Mouse (Mus musculus) lung, embryonic 14.5 days (tissue): Measurements from ENCODE around the gene Zbtb5. TPM values are rescaled to one million over a fixed set of nuclear protein-coding genes. Genes with fewer than 3 reads are reported as not detected.
A peak's percentile ranks its signal among the peaks of the same experiment; 100 is the strongest.

ENCODE experiments used
- ATAC-seq: fragments of 200-750 bp; cut with Nextera tagmentation; 2 replicates; pipeline ENCODE4 v1.8.0; 2017; ENCODE audit warnings: mild to moderate bottlenecking, moderate TSS enrichment, moderate library complexity; ENCODE audit not compliant: insufficient read depth
- DNase-seq: peaks from one replicate; pipeline ENCODE4 v3.0.0-alpha.2; 2015
- H3K27ac ChIP-seq: fragments of 300-500 bp; sonication (generic); 2 replicates; pipeline ENCODE4 v1.5.1; 2014; ENCODE audit warnings: low read depth, mild to moderate bottlenecking, moderate library complexity
- H3K27me3 ChIP-seq: fragments of 300-500 bp; sonication (generic); 2 replicates; pipeline ENCODE4 v1.6.1; 2014; ENCODE audit warnings: low read length, control low read depth; ENCODE audit not compliant: insufficient read depth
- H3K36me3 ChIP-seq: fragments of 300-500 bp; sonication (generic); 2 replicates; pipeline ENCODE4 v1.6.1; 2014; ENCODE audit warnings: control low read depth; ENCODE audit not compliant: insufficient read depth
- H3K4me1 ChIP-seq: fragments of 300-500 bp; sonication (generic); 2 replicates; pipeline ENCODE4 v1.6.1; 2014; ENCODE audit warnings: antibody characterized with exemption, control low read depth; ENCODE audit not compliant: insufficient read depth
- H3K4me2 ChIP-seq: fragments of 300-500 bp; sonication (generic); 2 replicates; pipeline ENCODE4 v1.6.1; 2014; ENCODE audit warnings: mild to moderate bottlenecking
- H3K4me3 ChIP-seq: fragments of 300-500 bp; sonication (generic); 2 replicates; pipeline ENCODE4 v1.5.1; 2014; ENCODE audit warnings: low read depth, low read length
- H3K9ac ChIP-seq: fragments of 300-500 bp; sonication (generic); 2 replicates; pipeline ENCODE4 v1.6.1; 2014
- H3K9me3 ChIP-seq: fragments of 300-500 bp; sonication (generic); 2 replicates; pipeline ENCODE4 v1.6.1; 2016; ENCODE audit warnings: low read depth, low read length, control low read depth
- CTCF ChIP-seq: IDR thresholded peaks from 2 replicates; pipeline ENCODE4 v1.5.1; 2016; ENCODE audit warnings: antibody characterized with exemption, low read depth
- WGBS: fragments of 180-500 bp; shearing (Covaris S2); extraction: QIAGEN DNeasy Blood & Tissue Kit; methylation state at CpG from one replicate; pipeline ENCODE4 v1.1.7; 2014; 5-methylcytosine and 5-hydroxymethylcytosine counted together
- polyA plus RNA-seq: library from polyadenylated mRNA; unstranded; fragments of >200 nt; fragmentation: Nextera tagmentation; extraction: Ambion mirVana; gene quantifications from 2 replicates; pipeline ENCODE4 v1.2.1, GENCODE M21; 2014

Zbtb5 gene
- polyA plus RNA-seq, 1 experiment from 2014 or later = 23.7 TPM

DNA sequence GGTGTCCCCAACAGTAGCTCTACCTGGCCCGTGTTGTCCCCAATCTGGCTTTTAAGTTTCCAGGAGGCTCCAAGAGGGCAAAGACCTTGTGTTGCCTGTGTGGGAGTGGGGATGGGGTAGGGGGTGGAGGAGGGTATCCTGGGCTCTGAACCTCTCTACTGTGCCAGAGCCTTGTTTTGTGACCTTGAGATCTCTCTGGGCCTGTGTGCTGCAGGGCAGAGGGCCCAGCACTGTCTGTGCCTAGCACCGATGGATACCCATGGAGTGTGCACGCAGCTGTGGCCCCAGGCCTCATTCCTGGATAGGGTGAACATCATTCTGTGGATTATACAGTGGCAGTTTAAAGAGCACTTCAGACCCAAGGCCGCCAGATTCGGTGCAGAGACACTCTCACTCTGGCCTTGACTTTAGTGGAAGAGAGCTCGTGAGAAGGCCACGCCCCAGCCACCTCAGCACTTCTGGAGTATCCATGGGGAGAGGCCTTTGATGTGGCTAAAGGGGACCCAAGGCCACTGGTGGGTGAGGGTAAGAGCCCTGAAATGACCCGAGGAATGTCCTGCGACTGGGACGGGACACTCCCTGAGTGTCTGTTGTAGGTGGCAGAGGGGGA lies 29.0 kb downstream of the Zbtb5 start:
- Histone ChIP-seq H3K9ac (no peak overlapping the region), H3K27ac (no peak overlapping the region), H3K4me1 (no peaks in the 10 kb centered on the region), H3K4me2 (peak overlapping the region; percentile 94; the same call in 1 of the 2 replicates), H3K27me3 (no peaks in the 10 kb centered on the region), H3K9me3 (no peaks in the 10 kb centered on the region), H3K36me3 (peaks cover 21% of the 10 kb centered on the region; the same call in 1 of the 2 replicates), H3K4me3 (no peak overlapping the region)
- DNase-seq = no peak
- no peak for TF ChIP-seq CTCF
- WGBS = 57% methylated on average over 10 of the region's 10 CpGs
- ATAC-seq = no peak

DNA sequence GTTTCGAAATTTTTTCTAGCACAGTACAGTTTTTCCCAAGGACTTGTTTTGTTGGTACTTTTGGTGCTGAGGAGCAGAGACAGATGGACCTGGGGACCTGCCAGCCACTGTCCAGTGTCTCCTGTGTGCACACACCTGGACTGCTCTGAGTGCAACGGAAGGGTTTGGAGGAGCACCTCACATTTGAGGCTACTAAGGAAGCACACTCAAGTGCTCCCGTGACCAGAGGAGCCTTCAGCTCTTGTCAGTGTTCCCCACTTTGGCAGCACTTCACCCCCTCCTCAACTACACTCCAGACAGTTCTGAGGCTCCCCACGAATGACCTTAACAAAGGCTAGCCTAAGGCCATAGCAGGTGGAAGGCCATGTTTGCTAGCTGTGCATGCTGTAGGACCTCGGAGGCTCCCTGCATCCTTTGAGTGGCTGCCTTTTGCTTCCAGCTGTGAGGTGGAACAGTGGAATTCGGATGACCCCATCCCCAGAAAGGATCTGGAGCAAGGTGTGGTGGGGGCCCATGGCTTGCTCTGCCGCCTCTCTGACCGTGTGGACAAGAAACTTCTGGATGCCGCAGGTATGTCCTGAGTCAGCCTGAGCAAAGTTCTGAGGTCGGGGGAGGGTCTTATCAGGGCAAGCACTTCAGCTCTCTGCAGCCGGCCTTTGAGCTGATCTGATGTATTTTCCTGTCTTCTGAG lies 29.6 kb downstream of the Zbtb5 start:
- no peak for TF ChIP-seq CTCF
- Histone ChIP-seq H3K4me2 (peak overlapping the region; percentile 94), H3K9me3 (no peaks in the 10 kb centered on the region), H3K4me1 (no peaks in the 10 kb centered on the region), H3K27ac (no peak overlapping the region), H3K27me3 (no peaks in the 10 kb centered on the region), H3K9ac (peak overlapping the region; percentile 26), H3K4me3 (peak overlapping the region; percentile 57; the same call in 1 of the 2 replicates), H3K36me3 (peaks cover 19% of the 10 kb centered on the region; the same call in 1 of the 2 replicates)
- WGBS = 56% methylated on average over 11 of the region's 11 CpGs
- no peak for DNase-seq
- no peak for ATAC-seq

DNA sequence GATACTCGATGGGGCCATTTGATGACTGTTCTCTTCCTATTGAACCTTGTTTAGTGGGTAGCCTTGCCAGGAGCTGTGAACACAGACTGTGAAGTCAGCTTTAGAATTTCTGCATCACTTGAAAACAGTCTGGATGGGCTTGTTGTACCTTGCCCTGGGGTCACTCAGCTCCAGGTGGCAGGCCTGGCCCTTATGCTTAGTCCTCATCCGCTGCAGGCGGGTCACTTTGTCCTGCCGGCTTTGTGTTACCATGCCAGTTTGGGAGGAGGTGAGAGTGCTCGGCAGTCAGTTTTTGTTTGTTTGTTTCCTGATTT lies 30.3 kb downstream of the Zbtb5 start:
- H3K27ac ChIP-seq = peak overlapping the region; percentile 84
- H3K4me2 ChIP-seq = peak overlapping the region; percentile 94
- peak overlapping the region; percentile 57 for H3K4me3 ChIP-seq
- H3K9ac ChIP-seq = peak overlapping the region; percentile 89
- no peaks in the 10 kb centered on the region for H3K4me1 ChIP-seq
- no peaks in the 10 kb centered on the region for H3K9me3 ChIP-seq
- peaks cover 14% of the 10 kb centered on the region; the same call in 1 of the 2 replicates for H3K36me3 ChIP-seq
- DNase-seq (no peak), ATAC-seq (no peak)
- WGBS = 26% methylated on average over 5 of the region's 5 CpGs
- no peak for TF ChIP-seq CTCF
- H3K27me3 ChIP-seq = no peaks in the 10 kb centered on the region

DNA sequence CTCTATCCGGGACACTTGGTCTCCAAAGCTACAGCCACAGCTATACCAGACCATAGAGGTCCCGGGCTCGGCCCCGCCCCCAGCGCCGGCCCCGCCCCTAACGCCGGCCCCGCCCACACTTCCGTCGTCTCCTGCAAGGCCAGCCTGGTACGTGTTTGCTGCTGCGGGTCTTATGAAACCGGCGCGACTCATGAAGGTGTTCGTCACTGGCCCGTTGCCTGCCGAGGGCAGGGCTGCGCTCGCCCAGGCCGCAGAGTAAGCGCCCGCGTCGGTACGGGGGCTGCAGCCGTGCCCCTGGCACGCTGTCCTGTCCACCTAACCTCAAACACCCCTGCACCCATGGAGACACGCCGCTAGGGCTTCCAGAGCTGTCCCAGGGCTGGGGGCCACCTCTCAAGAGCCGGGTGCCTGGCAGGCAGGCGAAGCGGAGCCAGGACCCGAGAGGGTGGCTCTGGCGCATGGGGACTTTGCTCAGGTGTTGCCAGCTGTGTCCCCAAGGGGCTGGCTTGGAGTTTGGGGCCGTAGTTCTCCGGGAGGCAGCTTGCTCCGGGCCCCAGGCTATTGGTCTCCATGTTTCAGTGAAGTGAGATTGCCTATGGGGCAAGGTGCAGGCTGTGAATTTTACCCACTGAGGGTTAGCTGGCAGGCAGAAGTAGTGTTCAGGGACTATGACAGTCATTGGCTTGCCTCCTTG lies 30.8 kb downstream of the Zbtb5 start, which contains the start of gene Grhpr:
TSS of gene Grhpr (plus strand) at position 116 of the 694 bp plus-strand sequence.
- peak; percentile 38; the same call in 1 of the 2 replicates for TF ChIP-seq CTCF
- peak; percentile 95 for ATAC-seq
- H3K27me3 ChIP-seq = no peaks in the 10 kb centered on the region
- peak within 1 kb of the TSS; percentile 94 for H3K4me2 ChIP-seq
- WGBS = 1% methylated on average over 40 of the region's 40 CpGs
- H3K27ac ChIP-seq = peak within 1 kb of the TSS; percentile 84
- peak within 1 kb of the TSS; percentile 89 for H3K9ac ChIP-seq
- H3K9me3 ChIP-seq = no peaks in the 10 kb centered on the region
- peak; percentile 89 for DNase-seq
- H3K4me3 ChIP-seq = peak within 1 kb of the TSS; percentile 57
- no peaks in the 10 kb centered on the region for H3K4me1 ChIP-seq
- H3K36me3 ChIP-seq = peaks cover 14% of the 10 kb centered on the region; the same call in 1 of the 2 replicates

DNA sequence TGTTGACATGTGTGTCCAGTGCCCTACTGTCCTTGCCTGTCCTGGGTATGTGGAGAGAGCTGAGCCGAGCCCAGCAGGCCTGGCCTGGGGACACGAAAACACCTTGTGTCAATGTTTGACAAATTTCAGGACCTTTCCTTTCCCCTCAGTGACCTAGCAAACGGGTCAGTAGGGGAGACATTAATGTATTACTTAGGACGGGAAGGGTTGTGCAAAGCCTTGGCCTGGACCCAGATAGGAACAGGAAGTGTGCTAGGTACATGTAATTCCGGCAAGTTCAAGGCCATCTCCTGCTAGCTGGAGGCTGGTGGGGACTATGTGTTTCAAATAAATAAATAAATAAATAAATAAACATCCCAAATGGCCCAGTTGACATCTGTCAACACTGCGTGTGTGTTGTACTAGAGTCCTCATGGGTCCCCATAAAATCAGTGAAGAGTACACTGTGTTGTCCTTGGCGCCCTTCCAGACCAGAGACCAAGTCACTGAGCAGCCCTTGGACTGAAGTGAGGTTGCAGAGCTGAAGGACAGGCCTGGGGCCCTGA lies 32.3 kb downstream of the Zbtb5 start:
- DNase-seq = no peak
- WGBS = 53% methylated on average over 7 of the region's 7 CpGs
- ATAC-seq = no peak

DNA sequence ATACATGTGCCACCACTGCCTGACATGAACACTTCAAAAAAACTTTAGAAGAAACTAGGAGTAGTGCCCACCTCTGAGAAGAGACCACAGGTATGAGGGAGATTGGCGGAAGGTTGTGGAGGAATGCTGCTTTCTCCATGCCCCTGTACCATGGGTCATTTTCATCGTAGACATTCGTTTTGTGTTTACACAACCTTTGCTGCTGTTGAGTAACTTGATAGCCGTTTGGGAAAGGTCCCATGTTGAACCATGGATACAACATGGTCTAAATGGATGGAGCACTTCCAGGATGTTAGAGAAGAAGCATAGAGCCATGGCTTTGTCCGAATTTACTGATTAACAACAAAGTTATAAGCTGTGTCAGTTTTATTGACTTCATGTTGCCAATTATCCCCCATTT lies 34.0 kb downstream of the Zbtb5 start:
- DNase-seq = no peak
- no peak overlapping the region for H3K4me2 ChIP-seq
- no peaks in the 10 kb centered on the region for H3K27me3 ChIP-seq
- H3K9ac ChIP-seq = no peak overlapping the region
- no peak overlapping the region for H3K4me3 ChIP-seq
- no peaks in the 10 kb centered on the region for H3K9me3 ChIP-seq
- 60% methylated on average over 5 of the region's 5 CpGs for WGBS
- no peaks in the 10 kb centered on the region for H3K36me3 ChIP-seq
- H3K4me1 ChIP-seq = no peaks in the 10 kb centered on the region
- H3K27ac ChIP-seq = no peak overlapping the region
- no peak for TF ChIP-seq CTCF
- no peak for ATAC-seq

More for the DNA sequence above, 32.3 kb downstream of the Zbtb5 start:
- Histone ChIP-seq H3K27ac (no peak overlapping the region), H3K4me2 (no peak overlapping the region), H3K36me3 (peaks cover 7% of the 10 kb centered on the region; the same call in 1 of the 2 replicates), H3K27me3 (no peaks in the 10 kb centered on the region), H3K4me1 (no peaks in the 10 kb centered on the region), H3K4me3 (no peak overlapping the region), H3K9ac (no peak overlapping the region), H3K9me3 (no peaks in the 10 kb centered on the region)
- TF ChIP-seq CTCF = no peak
